Mouse (Mus musculus) testis, adult 2 months (tissue): Measurements from ENCODE around the gene Cds1.

Experiments
- CTCF ChIP-seq: fragments of 200-500 bp; IDR thresholded peaks from 2 replicates; pipeline ENCODE4 v1.5.1; 2012; ENCODE audit warnings: low read depth, mild to moderate bottlenecking, inconsistent platforms, low read length, moderate library complexity; ENCODE audit not compliant: control insufficient read depth, insufficient read depth, insufficient replicate concordance
- POLR2A ChIP-seq: fragments of 200-500 bp; IDR thresholded peaks from 2 replicates; pipeline ENCODE4 v1.6.1; 2012; ENCODE audit warnings: low read depth, mild to moderate bottlenecking, inconsistent platforms, low read length, moderate library complexity; ENCODE audit not compliant: control insufficient read depth

- TF ChIP-seq CTCF (no peak), POLR2A (no peak)
These were observed 82.8 kb downstream of the Cds1 start for GRCm38 (mm10) chr5:101847762-101848161.
